ENCODE assay signal across 19 mouse cellular contexts in the genomic region with DNA sequence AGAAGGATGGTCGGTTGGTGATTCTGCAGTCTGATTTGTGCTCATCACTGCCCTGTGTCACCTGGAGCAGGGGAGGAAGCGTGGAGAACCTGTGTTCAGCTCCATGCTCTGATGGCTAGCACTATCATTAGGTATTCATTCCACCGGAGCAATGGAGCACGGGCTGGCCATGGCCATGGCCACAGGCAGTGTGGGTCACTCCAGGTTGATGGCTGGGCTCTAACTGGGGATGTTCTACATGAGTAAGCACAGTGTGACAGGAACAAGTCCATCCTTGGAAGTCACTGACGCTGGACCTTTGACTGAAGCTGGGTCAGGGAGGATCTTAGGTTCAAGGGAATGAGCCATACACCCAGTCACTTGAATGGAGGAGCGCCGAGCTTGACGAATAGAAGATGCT.
DNase-seq lines count a peak whose midpoint lies in the region; ATAC-seq and TF ChIP-seq lines count a peak whose summit lies in the region.
"Had no signal": no experiment of that assay in that cellular context is flagged by ENCODE, and none has a peak within 500 bp of the region (broad histone marks: within the 10 kb centered on the region; RNA-seq: fewer than 3 reads in every experiment).

No protein-coding gene starts in this region.

- H3K79me2 ChIP-seq in heart, adult 2 months (replicated peaks; ENCODE audit: control insufficient read depth, insufficient read depth, low read length) = no peaks in the 10 kb centered on the region

- H3K4me1 ChIP-seq in kidney, embryonic 16.5 days (ENCODE audit: insufficient read depth, low read length) = peaks cover 33% of the 10 kb centered on the region
- H3K4me1 ChIP-seq in hindbrain, postnatal 0 days (ENCODE audit: insufficient read depth, low read length) = peaks cover 7% of the 10 kb centered on the region; the same call in 1 of the 2 replicates
- H3K4me1 ChIP-seq in heart, adult 2 months (ENCODE audit: control insufficient read depth, insufficient read depth, low read length) = peaks cover 5% of the 10 kb centered on the region; the same call in 1 of the 2 replicates
- H3K4me1 ChIP-seq in heart, embryonic 12.5 days (replicated peaks) = peaks cover 17% of the 10 kb centered on the region

- H3K4me3 ChIP-seq in kidney, embryonic 16.5 days (ENCODE audit: low read length) = no peak overlapping the region
- no peak overlapping the region for H3K4me3 ChIP-seq in hindbrain, postnatal 0 days (ENCODE audit: low read length)
- no peak overlapping the region for H3K4me3 ChIP-seq in heart, adult 2 months
- no peak overlapping the region for H3K4me3 ChIP-seq in heart, embryonic 12.5 days
- H3K4me3 ChIP-seq: embryonic facial prominence, embryonic 12.5 days; forebrain, embryonic 15.5 days; hindbrain, embryonic 10.5 days had no signal

- TF ChIP-seq CTCF in hindbrain, postnatal 0 days (IDR thresholded peaks at IDR 0.05; ENCODE audit: low read depth) = no peak
- no peak for TF ChIP-seq CTCF in heart, adult 2 months (IDR thresholded peaks at IDR 0.05)

- 49% methylated on average over 8 of the region's 8 CpGs for WGBS in kidney, embryonic 16.5 days
- WGBS in hindbrain, postnatal 0 days = 69% methylated on average over 8 of the region's 8 CpGs
- WGBS in heart, adult 2 months = 89% methylated on average over 8 of the region's 8 CpGs
- WGBS in heart, embryonic 12.5 days = 87% methylated on average over 8 of the region's 8 CpGs

- no peak for TF ChIP-seq POLR2A in heart, adult 2 months (IDR thresholded peaks at IDR 0.05; ENCODE audit: insufficient read depth, low read depth, low read length)

- H3K27ac ChIP-seq in kidney, embryonic 16.5 days (ENCODE audit: low read length) = no peak overlapping the region
- no peak overlapping the region for H3K27ac ChIP-seq in hindbrain, postnatal 0 days
- H3K27ac ChIP-seq in heart, adult 2 months = no peak overlapping the region
- no peak overlapping the region for H3K27ac ChIP-seq in heart, embryonic 12.5 days (ENCODE audit: poor library complexity, severe bottlenecking)
- H3K27ac ChIP-seq: embryonic facial prominence, embryonic 12.5 days; forebrain, embryonic 15.5 days; hindbrain, embryonic 10.5 days; hindbrain, embryonic 14.5 days had no signal

- H3K9ac ChIP-seq in kidney, embryonic 16.5 days (replicated peaks; ENCODE audit: low read length) = no peak overlapping the region
- no peak overlapping the region for H3K9ac ChIP-seq in hindbrain, postnatal 0 days (replicated peaks; ENCODE audit: low read length)
- no peak overlapping the region for H3K9ac ChIP-seq in heart, adult 2 months (ENCODE audit: low read depth, low read length)
- no peak overlapping the region for H3K9ac ChIP-seq in heart, embryonic 12.5 days
- H3K9ac ChIP-seq: embryonic facial prominence, embryonic 12.5 days; forebrain, embryonic 15.5 days; hindbrain, embryonic 14.5 days had no signal

- ATAC-seq in kidney, embryonic 16.5 days (ENCODE audit: low FRiP score, low TSS enrichment) = peak; percentile 91
- no peak for ATAC-seq in hindbrain, postnatal 0 days
- no peak for ATAC-seq in heart, embryonic 12.5 days (ENCODE audit: insufficient number of reproducible peaks, low FRiP score)
- ATAC-seq: forebrain, embryonic 15.5 days had no signal

- no peak overlapping the region for H3K4me2 ChIP-seq in kidney, embryonic 16.5 days (replicated peaks; ENCODE audit: low read depth, low read length)
- no peak overlapping the region for H3K4me2 ChIP-seq in hindbrain, postnatal 0 days (ENCODE audit: low read depth, low read length)
- no peak overlapping the region for H3K4me2 ChIP-seq in heart, embryonic 12.5 days
- H3K4me2 ChIP-seq: embryonic facial prominence, embryonic 12.5 days; forebrain, embryonic 15.5 days; heart, embryonic 11.5 days; hindbrain, embryonic 14.5 days had no signal

- intact Hi-C loops in heart, adult 2 months (cut with DNase I) = no loop called here

- peak; percentile 49 to 54 for DNase-seq in kidney, adult 8-10 months
- peak; percentile 36 to 71 for DNase-seq in kidney, postnatal 25 days
- DNase-seq in hindbrain, postnatal 0 days (ENCODE audit: low spot score) = no peak
- DNase-seq in heart, adult 2 months = no peak
- DNase-seq in cerebellum, postnatal 25 days = no peak
- DNase-seq: adrenal gland, adult 2 months; adrenal gland, postnatal 25 days; cerebellum, adult 11 months; cerebellum, adult 8-10 months; cerebellum, postnatal 14 days; gastrocnemius, postnatal 36 days; heart, adult 11 months had no signal

- H3K27me3 ChIP-seq in kidney, embryonic 16.5 days (ENCODE audit: insufficient read depth, low read length) = peaks cover 17% of the 10 kb centered on the region; the same call in 1 of the 2 replicates
- peaks cover 6% of the 10 kb centered on the region; the same call in 1 of the 2 replicates for H3K27me3 ChIP-seq in hindbrain, postnatal 0 days (ENCODE audit: insufficient read depth, low read length)
- no peaks in the 10 kb centered on the region for H3K27me3 ChIP-seq in heart, adult 2 months (ENCODE audit: control insufficient read depth, insufficient read depth, low read length)
- H3K27me3 ChIP-seq in heart, embryonic 12.5 days (replicated peaks) = no peaks in the 10 kb centered on the region
- H3K27me3 ChIP-seq: forebrain, embryonic 15.5 days had no signal

- H3K36me3 ChIP-seq in kidney, embryonic 16.5 days (ENCODE audit: insufficient read depth, low read length) = no peaks in the 10 kb centered on the region
- H3K36me3 ChIP-seq in hindbrain, postnatal 0 days (ENCODE audit: insufficient read depth, low read length) = no peaks in the 10 kb centered on the region
- H3K36me3 ChIP-seq in heart, adult 2 months (ENCODE audit: control insufficient read depth, insufficient read depth, low read length) = peaks cover 2% of the 10 kb centered on the region; the same call in 1 of the 2 replicates
- no peaks in the 10 kb centered on the region for H3K36me3 ChIP-seq in heart, embryonic 12.5 days
- H3K36me3 ChIP-seq: embryonic facial prominence, embryonic 12.5 days; forebrain, embryonic 15.5 days; hindbrain, embryonic 10.5 days had no signal

- no peaks in the 10 kb centered on the region for H3K9me3 ChIP-seq in kidney, embryonic 16.5 days (ENCODE audit: low read length)
- no peaks in the 10 kb centered on the region for H3K9me3 ChIP-seq in hindbrain, postnatal 0 days (ENCODE audit: low read length)
- H3K9me3 ChIP-seq in heart, embryonic 12.5 days (replicated peaks) = no peaks in the 10 kb centered on the region
- H3K9me3 ChIP-seq: embryonic facial prominence, embryonic 12.5 days; forebrain, embryonic 15.5 days; hindbrain, embryonic 10.5 days had no signal

- TF ChIP-seq EP300 in heart, adult 2 months (IDR thresholded peaks at IDR 0.05; ENCODE audit: insufficient read depth, low read depth, low read length) = no peak

Comparison
In these comparisons a context has a peak if more than half of its experiments do, and no peak if none do; other contexts are left out.
1. DNase-seq: peak in kidney, adult 8-10 months (2 of 2) and kidney, postnatal 25 days (2 of 2); none in hindbrain, postnatal 0 days (single experiment), heart, adult 2 months (0 of 2) and cerebellum, postnatal 25 days (0 of 2).